Mouse (Mus musculus): ENCODE results near the gene Chaf1a. TPM values are rescaled to one million over a fixed set of nuclear protein-coding genes. Genes with fewer than 3 reads are reported as not detected.

The Chaf1a gene
- total and polyA plus RNA-seq, 3 experiments = 49.5 to 116 TPM; not detected in 1

- no peak for DNase-seq (ENCODE audit: low read depth, low spot score)
- H3K79me2 ChIP-seq (ENCODE audit: control insufficient read depth, insufficient read depth, low read length, poor library complexity) = no peaks in the 10 kb centered on the region
- H3K4me1 ChIP-seq (ENCODE audit: control insufficient read depth in 1 of 2, insufficient read depth in 2 of 2, low read length in 2 of 2) = no peaks in the 10 kb centered on the region
- TF ChIP-seq USF1 (IDR thresholded peaks at IDR 0.05; ENCODE audit: low read depth, low read length) = no peak
- no peak for TF ChIP-seq BHLHE40 (IDR thresholded peaks at IDR 0.05; ENCODE audit: borderline replicate concordance, low read depth, low read length)
- no peak for TF ChIP-seq UBTF (IDR thresholded peaks at IDR 0.05; ENCODE audit: borderline replicate concordance, insufficient read depth, low read depth, low read length)
- no peak for TF ChIP-seq SIN3A (IDR thresholded peaks at IDR 0.05; ENCODE audit: low read length)
- TF ChIP-seq ZMIZ1 (IDR thresholded peaks at IDR 0.05; ENCODE audit: low read depth, low read length) = no peak
- no peak for TF ChIP-seq E2F4 (IDR thresholded peaks at IDR 0.05; ENCODE audit: borderline replicate concordance, low read depth, low read length)
- TF ChIP-seq NRF1 (IDR thresholded peaks at IDR 0.05; ENCODE audit: insufficient read depth, low read depth, low read length, poor library complexity, severe bottlenecking) = no peak
- no peak for TF ChIP-seq USF2 (IDR thresholded peaks at IDR 0.05; ENCODE audit: borderline replicate concordance in 1 of 2, insufficient read depth in 1 of 2, low read depth in 1 of 2, low read length in 2 of 2)
- no peak for TF ChIP-seq CHD2 (IDR thresholded peaks at IDR 0.05; ENCODE audit: low read length)
- no peak for TF ChIP-seq ELF1 (IDR thresholded peaks at IDR 0.05; ENCODE audit: low read depth, low read length)
- TF ChIP-seq POLR2AphosphoS2 (IDR thresholded peaks at IDR 0.05; ENCODE audit: low read length) = no peak
- no peak for TF ChIP-seq RAD21 (IDR thresholded peaks at IDR 0.05; ENCODE audit: low read depth, low read length)
- no peaks in the 10 kb centered on the region for H3K36me3 ChIP-seq (ENCODE audit: control insufficient read depth in 1 of 2, insufficient read depth in 2 of 2, low read length in 2 of 2)
- no peak overlapping the region for H3K9ac ChIP-seq (ENCODE audit: control insufficient read depth, low read depth, low read length, poor library complexity, severe bottlenecking)
- H3K4me3 ChIP-seq (ENCODE audit: control insufficient read depth in 1 of 2, insufficient read depth in 1 of 2, low read depth in 2 of 2, low read length in 2 of 2) = no peak overlapping the region
- H3K9me3 ChIP-seq (replicated peaks; ENCODE audit: insufficient read depth, low read length) = no peaks in the 10 kb centered on the region
- no peaks in the 10 kb centered on the region for H3K27me3 ChIP-seq (ENCODE audit: control insufficient read depth in 1 of 2, insufficient read depth in 2 of 2, low read length in 2 of 2)
- H3K27ac ChIP-seq (ENCODE audit: control insufficient read depth, low read depth, low read length) = no peak overlapping the region
Observed at GRCm38 (mm10) chr17:56108334-56109044, 68.2 kb downstream of the Chaf1a start.

- no peaks in the 10 kb centered on the region for H3K79me2 ChIP-seq (ENCODE audit: control insufficient read depth, insufficient read depth, low read length, poor library complexity)
- no peak within 1 kb of the TSS for H3K4me3 ChIP-seq (ENCODE audit: control insufficient read depth in 1 of 2, insufficient read depth in 1 of 2, low read depth in 2 of 2, low read length in 2 of 2)
- H3K9ac ChIP-seq (ENCODE audit: control insufficient read depth, low read depth, low read length, poor library complexity, severe bottlenecking) = no peak within 1 kb of the TSS
- no peak within 1 kb of the TSS for H3K27ac ChIP-seq (ENCODE audit: control insufficient read depth, low read depth, low read length)
- DNase-seq (ENCODE audit: low read depth, low spot score) = no peak
- no peaks in the 10 kb centered on the region for H3K9me3 ChIP-seq (replicated peaks; ENCODE audit: insufficient read depth, low read length)
- no peaks in the 10 kb centered on the region for H3K27me3 ChIP-seq (ENCODE audit: control insufficient read depth in 1 of 2, insufficient read depth in 2 of 2, low read length in 2 of 2)
- H3K36me3 ChIP-seq (ENCODE audit: control insufficient read depth in 1 of 2, insufficient read depth in 2 of 2, low read length in 2 of 2) = no peaks in the 10 kb centered on the region
- H3K4me1 ChIP-seq (ENCODE audit: control insufficient read depth in 1 of 2, insufficient read depth in 2 of 2, low read length in 2 of 2) = no peaks in the 10 kb centered on the region
- TF ChIP-seq MEF2A (IDR thresholded peaks at IDR 0.05; ENCODE audit: extremely low read depth, insufficient replicate concordance, low read depth, low read length, poor library complexity, severe bottlenecking) (no peak), MAZ (IDR thresholded peaks at IDR 0.05; ENCODE audit: low read depth, low read length) (no peak), MYC (IDR thresholded peaks at IDR 0.05; ENCODE audit: low read depth, low read length) (no peak), ZC3H11A (IDR thresholded peaks at IDR 0.05; ENCODE audit: low read depth, low read length) (no peak), MAX (IDR thresholded peaks at IDR 0.05; ENCODE audit: low read length) (no peak), USF1 (IDR thresholded peaks at IDR 0.05; ENCODE audit: low read depth, low read length) (no peak), CTCF (IDR thresholded peaks at IDR 0.05 in 2 of 3, conservative IDR thresholded peaks at IDR 0.05 in 1 of 3; ENCODE audit: control insufficient read depth in 1 of 3, insufficient read depth in 1 of 3, low read depth in 2 of 3, low read length in 3 of 3, poor library complexity in 1 of 3, severe bottlenecking in 1 of 3) (no peak), CHD1 (IDR thresholded peaks at IDR 0.05; ENCODE audit: low read depth, low read length) (no peak), USF2 (IDR thresholded peaks at IDR 0.05; ENCODE audit: borderline replicate concordance in 1 of 2, insufficient read depth in 1 of 2, low read depth in 1 of 2, low read length in 2 of 2) (no peak), E2F4 (IDR thresholded peaks at IDR 0.05; ENCODE audit: borderline replicate concordance, low read depth, low read length) (no peak), TCF12 (IDR thresholded peaks at IDR 0.05; ENCODE audit: low read depth, low read length) (no peak), ETS1 (IDR thresholded peaks at IDR 0.05; ENCODE audit: low read depth, low read length) (no peak), BHLHE40 (IDR thresholded peaks at IDR 0.05; ENCODE audit: borderline replicate concordance, low read depth, low read length) (no peak), RCOR1 (IDR thresholded peaks at IDR 0.05; ENCODE audit: low read depth, low read length) (no peak)
Observed at GRCm38 (mm10) chr17:56109219-56110051, 69.2 kb downstream of the Chaf1a start, which contains the start of gene Plin4. Gene Plin4, minus strand, starts transcription at chr17:56109803.

Measured in MEL (cell line).